Mouse (Mus musculus) 3134 (cell line): ENCODE measurements around the gene Zfp799.

Experiments used
- DNase-seq: peaks from one replicate; pipeline ENCODE4 v3.0.0-alpha.2; 2011; ENCODE audit warnings: low spot score; ENCODE audit not compliant: insufficient read length; ENCODE audit errors: extremely low read depth

Gene Zfp799

DNA sequence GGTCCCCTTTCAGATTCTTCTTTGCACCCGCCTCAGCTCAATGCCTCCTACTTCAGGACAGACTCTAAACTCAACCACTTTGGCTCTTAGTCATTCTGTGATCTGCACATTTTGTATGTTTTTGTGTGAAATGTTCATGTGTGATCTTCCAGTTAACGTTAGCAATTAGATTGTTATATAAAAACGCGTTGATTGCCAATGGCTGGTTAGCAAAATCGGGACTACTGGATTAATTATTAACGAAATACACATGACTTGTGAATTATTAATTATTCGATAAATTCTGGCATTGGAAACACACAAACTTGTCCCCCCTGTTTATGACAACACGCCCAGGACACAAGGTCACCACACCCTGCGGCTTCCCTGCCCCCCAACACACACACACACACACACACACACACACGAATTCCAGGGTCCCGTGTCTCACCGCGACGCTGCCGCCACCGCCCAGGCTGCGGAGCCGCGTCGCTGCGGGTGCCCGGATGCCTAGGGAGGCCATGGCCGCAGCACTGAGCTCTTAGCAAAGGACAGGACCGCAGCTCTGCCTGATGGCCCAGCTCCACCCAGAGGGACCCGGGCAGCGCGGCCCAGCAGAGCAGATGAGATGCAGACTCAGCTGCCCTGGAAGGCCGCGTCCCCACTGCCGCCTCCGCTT lies 42.5 kb downstream of the Zfp799 start:
- DNase-seq = no peak

DNA sequence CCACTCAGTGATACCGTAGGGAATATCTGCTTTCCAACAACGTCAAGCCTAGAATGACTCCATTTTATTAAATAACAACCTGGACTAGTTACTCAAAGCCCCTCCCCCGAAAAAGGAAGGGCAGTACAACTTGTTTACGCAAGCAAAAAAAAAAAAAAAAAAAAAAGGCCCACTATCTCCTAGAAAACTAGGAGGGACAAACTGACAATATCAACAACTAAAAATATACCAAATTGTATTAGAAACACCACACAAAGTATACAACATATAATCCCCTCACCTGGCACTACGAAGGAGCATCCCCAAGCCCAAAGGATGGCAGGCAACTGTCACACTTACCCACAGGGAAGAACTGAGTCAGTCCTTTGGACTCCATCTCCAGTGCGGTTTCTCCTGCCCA lies 43.1 kb downstream of the Zfp799 start:
- no peak for DNase-seq

DNA sequence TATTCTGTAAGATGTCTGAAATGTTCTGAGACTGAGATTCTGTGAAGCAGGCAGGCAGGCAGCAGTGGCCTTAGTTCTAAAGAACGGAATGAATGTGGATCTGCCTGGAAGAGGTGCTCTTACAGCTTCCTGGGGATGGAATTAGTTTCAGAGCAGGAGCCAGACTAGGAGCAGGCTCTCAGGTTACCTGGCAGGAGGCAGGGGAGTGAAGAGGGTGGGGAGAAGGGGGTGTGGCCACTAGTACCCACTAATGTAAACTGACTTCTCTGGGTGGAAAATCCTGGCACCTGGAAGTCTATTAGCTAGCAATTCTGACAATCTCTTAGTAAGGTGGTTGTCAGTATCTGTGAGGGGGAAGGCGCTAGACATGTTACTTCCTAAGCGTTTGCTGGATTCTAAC lies 44.4 kb downstream of the Zfp799 start:
- DNase-seq = no peak

DNA sequence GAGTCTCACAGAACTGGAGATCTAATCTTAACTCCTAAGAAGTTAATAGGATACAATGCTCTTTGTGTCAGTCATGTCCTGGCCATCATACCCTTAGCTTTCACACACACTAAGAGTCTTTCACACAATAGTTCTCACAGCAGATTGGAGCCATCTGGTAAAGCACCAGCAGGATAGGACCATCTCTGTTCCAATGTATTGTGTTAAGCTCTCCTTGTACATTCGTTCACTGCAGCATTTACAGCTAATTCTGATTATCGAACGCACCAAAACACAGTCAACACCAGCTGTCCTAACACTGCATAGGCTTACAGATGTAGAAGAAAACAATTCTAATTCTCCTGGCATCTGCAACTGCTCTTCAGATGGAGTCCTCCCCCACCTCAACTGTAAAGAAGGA lies 52.5 kb downstream of the Zfp799 start:
- no peak for DNase-seq

DNA sequence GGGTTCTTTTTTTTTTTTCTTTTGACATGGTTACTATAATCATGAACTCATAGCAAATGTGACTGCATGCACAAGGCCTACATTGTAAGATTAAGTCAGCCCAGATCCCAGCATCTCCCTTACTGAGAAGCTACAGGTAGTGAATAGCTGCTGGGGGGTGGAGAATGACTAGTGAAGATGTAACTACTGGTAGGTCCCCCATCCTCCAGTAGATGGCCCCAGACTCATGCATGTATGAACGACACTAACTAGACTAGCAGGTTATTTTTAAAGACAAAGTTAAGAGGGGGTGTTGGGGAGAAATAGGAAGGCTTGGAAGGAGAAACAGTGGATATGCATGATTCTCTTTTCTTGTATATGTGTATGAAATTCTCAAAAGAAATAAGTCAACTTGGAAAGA lies 58.8 kb downstream of the Zfp799 start:
- DNase-seq = no peak

DNA sequence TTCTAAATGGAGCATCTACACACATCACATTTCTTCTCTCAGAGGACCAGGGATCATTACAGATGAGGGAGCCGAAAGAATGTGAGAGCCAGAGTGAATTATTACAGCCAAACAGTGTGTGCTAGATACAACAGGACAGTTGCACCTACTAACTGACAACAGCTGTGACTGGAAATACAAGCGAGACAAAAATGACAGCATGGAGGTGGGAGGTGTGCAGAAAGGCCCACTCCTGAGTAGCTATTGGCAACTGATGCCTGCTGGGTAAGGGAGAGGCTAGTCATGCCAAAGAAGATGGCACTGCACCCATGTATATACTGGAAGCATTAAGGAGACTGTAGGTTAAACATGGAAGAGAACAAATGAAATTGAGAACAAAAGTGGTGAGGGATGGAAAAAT lies 63.6 kb downstream of the Zfp799 start:
- DNase-seq = no peak
